Mouse (Mus musculus) cerebellum, postnatal 10 days (tissue): ENCODE data around the gene Pars2.

Experiments used
- DNase-seq, 2 experiments: peaks; one replicate each; pipeline ENCODE4 v3.0.0; 2021; ENCODE audit warnings: mixed read lengths in 2 of 2

Pars2 gene

GRCm38 (mm10) chr4:106643483-106644217 lies 7.2 kb upstream of the Pars2 start:
- no peak for DNase-seq

DNA sequence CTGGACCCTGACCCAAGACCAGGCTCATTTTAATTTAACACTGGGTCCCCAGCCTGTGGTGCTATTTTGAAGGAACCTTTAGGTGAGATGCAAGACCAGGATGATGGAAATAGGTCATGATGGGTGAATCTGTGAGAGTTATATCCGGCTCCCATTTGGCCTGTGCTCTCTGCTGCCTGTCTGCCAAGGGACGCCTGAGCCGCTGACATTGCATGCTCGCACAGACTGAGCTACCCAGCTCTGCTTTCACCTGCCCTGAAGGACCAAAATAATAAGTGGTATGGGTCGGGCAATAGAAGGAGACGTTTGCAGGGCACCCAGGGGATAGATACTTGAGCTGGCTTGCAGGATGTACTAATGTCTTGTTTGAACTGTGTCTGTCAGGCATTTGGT lies 6.7 kb upstream of the Pars2 start:
- DNase-seq = no peak

DNA sequence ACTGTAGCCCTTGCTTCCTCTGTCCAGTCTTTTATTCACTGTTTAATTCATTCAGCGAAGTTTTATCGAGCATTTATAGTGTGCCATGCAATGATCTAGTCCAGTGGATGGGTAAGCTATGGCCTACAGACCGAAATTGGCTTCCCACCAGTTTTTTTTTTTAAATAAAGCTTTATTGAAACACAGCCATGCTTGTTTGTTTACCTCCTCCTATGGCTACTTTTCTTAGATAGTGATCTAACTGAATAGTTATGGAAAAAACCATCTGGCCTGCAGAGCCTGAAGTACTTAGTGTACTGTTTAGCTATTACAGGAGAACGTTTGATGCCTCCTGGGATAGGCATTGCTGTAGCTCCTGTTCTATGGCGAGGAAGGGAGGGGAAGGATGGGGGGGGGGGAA lies 5.1 kb upstream of the Pars2 start:
- no peak for DNase-seq

DNA sequence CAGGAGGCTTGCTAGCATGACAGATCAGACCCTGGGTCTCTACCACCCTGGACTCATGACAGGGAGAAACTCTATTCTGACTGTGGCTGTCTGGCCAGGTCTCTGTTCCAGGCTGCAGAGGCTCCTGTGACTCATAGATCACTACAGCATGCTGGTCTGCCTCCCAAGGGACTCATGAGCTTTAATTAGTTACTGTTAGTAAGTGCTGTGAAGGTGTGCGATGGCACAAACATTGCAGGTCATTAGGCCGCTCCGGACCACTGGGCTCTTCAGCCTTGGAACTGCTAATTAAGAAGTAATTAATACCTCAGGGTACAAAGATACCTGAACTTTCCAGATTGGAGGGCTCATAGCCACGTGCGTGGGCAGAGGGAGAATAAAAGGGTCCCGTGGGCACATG lies 3.7 kb upstream of the Pars2 start:
- no peak for DNase-seq

- DNase-seq = no peak
Observed at GRCm38 (mm10) chr4:106652546-106652945, 1.7 kb downstream of the Pars2 start.

DNA sequence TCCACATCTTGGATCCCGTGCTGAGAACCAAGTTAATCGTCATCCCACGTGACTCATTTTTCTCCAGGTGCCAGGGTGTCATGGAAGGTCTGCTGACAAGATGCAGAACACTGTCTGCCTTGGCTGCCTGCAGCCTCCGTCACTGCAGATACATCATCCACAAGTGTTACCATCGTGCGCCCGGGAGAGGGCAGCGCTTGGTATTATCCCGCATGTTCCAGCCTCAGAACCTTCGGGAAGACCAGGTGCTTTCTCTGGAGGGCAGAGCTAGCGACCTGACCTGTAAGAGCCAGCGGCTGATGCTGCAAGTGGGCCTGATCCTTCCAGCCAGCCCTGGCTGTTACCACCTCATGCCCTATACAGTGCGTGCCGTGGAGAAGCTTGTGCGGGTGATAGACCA lies 2.2 kb downstream of the Pars2 start:
- no peak for DNase-seq

GRCm38 (mm10) chr4:106655681-106656080 lies 4.8 kb downstream of the Pars2 start:
- no peak for DNase-seq

DNA sequence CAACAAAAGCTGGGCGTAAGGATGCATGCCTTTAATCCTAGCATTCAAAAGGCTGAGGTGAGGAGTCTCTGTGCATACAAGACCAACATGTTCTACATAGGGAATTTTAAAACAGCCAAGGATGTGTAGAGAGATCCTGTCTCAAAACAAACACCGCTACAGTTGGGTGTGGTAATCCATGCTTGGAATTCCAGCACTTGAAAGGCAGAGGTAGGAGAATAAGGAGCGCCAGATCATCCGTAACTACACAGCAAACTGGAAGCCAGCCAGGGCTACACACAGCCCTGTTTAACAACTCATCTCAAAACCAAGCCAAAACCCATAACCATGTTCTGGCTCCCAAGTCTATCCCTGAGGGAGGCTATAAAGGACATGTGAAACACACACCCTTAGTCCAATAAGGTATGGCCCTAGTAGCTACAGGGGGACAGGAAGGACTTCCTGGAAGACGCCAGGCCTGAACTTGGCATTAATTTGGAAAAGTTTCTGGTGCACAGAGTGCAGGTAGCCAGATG lies 13.1 kb downstream of the Pars2 start:
- no peak for DNase-seq

GRCm38 (mm10) chr4:106664697-106665096 lies 13.8 kb downstream of the Pars2 start:
- DNase-seq = no peak

GRCm38 (mm10) chr4:106665269-106665668 lies 14.4 kb downstream of the Pars2 start:
- DNase-seq = no peak

DNA sequence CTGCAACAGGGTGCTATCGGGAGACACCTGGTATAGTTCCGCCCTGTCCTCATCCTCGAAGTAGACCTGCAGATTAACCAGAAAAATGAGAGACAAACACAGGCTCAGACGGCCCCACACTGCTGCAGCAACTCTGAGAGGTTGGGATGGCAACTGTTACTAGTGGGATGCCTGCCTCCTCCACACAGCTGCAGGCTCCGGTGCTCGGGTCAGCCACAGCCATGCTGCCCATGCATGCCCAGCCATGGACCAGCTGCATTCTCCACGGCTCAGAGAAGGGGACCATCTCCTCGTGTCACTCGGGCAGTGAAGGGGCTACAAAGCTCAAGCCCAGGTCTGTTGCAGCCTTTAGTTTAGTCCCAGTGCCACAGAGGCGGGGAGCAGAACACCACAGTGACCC lies 14.8 kb downstream of the Pars2 start:
- DNase-seq = no peak

DNA sequence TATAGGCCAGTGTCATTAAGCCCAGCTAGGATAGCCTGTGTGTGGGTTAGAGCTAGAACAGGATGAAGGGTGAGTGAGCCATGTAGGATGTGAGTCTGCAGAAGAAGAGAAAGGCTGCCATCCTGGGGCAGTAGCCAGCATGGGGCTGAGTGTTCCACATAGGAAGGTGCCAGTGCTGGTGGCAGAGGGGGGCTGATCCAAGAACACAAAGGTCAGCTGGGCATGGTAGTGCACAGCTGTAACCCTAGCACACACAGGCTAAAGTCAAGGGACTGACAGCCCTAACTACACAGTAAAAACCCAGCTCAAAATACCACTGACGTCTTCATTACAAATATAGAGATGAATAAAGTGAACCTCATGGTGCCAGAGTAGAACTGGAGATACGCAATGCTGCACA lies 15.7 kb downstream of the Pars2 start:
- DNase-seq = no peak

DNA sequence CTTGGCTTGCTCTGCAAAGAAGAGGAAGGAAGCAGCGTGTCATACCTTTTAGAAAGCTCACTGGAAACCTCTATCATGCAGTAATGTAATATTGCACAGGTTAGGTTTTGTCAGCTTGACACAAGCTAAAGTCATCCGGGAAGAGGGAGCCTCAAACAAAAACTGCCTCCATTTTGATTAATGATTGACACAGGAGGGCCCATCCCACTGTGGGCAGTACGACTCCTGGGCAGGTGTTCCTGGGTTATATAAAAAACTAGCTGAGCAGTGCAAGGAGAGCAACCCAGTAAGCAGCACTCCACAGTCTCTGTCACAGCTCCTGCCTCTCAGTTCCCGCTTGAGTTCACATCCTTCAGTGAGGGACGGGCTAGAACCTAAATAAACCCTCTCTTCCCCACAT lies 25.9 kb downstream of the Pars2 start:
- no peak for DNase-seq

DNA sequence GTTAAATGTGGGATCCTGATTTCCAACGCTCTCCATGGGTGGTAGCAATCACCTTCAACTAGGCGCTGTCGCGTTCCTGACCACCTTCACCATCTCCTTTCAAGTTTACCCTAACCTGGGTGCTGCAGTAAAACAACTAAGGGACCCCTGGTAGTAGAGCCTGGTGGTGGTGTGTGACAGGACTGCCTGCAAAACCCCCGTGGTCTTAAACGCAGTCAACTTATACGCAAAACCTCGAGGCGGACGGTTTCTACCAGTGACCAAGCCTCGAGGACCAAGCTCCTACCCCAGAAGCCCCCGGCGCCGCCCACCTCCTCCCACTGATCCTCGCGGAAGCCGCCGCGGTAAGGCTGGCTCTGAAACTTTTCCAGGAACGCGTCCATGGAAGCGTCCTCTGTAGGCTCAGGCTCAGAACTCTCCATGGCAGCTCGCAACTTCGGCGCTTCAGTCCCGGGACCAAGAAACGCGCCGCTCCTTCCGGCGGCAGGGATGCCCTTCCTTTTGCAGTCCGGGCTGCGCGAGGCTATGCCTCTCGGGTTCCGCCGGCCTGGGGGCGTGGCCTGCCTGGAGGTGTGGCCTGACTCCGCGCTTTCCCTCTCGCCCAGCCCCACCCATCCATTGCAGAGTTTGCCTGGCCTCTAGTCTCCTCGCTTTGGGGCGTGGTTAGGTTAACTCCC lies 27.7 kb downstream of the Pars2 start, which contains the start of gene Ttc4:
Gene Ttc4, minus strand, starts transcription at position 503 of the 677 bp plus-strand sequence.
- peak; percentile 95 for DNase-seq

DNA sequence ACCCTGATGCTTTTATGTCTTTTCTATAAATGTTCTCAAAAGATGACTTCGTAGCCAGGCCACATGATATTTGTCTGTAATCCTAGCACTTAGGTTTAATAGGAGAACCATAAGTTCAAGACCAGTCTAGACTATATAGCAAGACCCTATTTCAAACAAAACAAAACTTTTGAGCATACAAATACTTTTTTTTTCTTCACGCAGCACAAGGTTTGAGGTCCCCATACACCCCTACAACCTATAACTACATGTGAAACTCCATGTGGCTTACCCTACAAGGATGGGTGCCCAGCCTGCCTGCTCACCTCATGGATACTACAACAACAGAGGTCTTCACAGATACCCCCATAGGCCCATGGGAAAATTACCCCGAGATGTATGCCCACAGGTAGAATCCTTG lies 28.3 kb downstream of the Pars2 start:
- no peak for DNase-seq

DNA sequence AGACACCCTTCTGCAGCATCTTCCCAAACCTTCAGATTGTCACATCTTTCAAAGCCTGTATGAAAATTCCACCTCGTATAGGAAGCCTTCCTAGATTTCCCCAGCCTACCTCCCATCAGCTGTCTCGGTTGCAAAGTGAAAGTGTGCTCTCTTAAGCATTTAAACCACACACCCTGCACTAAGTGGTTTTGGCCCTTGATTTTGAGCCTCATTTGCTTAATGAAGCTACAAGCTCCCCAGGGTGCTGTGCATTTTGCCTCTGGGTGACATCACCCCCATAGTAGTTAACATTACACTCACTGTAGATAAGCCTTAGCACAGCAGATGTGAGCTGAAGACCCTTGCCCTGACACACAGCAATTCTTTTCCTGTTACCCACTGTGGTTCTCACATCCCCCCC lies 30.1 kb downstream of the Pars2 start:
- no peak for DNase-seq

GRCm38 (mm10) chr4:106688636-106689296 lies 37.9 kb downstream of the Pars2 start:
- no peak for DNase-seq

- DNase-seq = no peak
Observed at GRCm38 (mm10) chr4:106693841-106694430, 43.1 kb downstream of the Pars2 start.

DNA sequence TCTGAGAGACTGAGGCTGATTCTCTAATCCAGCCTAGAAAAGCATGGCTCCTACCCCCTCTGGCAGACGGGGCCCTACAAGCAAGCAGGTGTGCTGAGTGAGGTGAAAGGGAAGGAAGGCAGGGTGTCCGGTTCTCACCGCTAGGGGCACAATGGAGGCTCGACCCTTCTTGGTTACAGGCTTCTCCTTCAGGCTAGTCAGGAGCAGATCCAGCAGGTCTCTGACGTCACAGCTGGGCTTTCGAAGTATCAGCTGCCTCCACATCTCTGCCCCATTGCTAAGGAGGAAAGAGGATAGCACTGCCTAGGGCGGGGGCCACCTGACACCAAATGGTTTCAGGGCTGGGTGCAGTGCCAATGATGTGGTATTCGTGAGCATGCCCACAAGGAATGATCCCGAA lies 49.1 kb downstream of the Pars2 start:
- DNase-seq = peak; percentile 56 to 66

- DNase-seq = no peak
Observed at GRCm38 (mm10) chr4:106700798-106701197, 49.9 kb downstream of the Pars2 start.

- peak; percentile 59 for DNase-seq
Observed at GRCm38 (mm10) chr4:106703956-106704355, 53.1 kb downstream of the Pars2 start.

DNA sequence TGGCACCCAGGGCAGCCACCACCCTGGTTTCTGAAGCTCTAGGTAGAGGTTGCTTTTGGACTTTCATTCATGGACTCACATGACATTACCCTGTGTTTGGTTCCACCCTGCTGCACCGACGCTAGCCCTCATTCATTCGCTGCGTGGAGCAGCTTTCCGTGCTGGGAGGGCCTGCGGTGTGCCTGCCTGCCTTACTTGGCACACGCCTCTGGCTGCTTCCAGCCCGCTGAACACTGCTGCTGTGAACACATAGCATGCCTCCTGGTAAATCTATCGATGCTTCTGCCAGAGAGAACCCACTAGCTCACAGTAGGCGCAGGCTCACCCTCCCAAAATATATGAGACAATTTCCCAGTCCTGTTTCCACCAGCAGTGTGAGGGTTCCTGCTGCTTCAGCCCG lies 53.5 kb downstream of the Pars2 start:
- DNase-seq = peak; percentile 81 to 89
